Comparison of ENCODE assay signal across 20 mouse cellular contexts in genomic region chr11:69884663-69885062, GRCm38 (mm10). TPM values are rescaled to one million over a fixed set of nuclear protein-coding genes. Genes with fewer than 3 reads are reported as not detected.
DNase-seq lines count a peak whose midpoint lies in the region; ATAC-seq and TF ChIP-seq lines count a peak whose summit lies in the region.
"Had no signal": no experiment of that assay in that cellular context is flagged by ENCODE, and none has a peak within 500 bp of the region (broad histone marks: within the 10 kb centered on the region; RNA-seq: fewer than 3 reads in every experiment).

No protein-coding gene starts in this region.

- 72% methylated on average over 8 of the region's 8 CpGs for WGBS in heart, embryonic 16.5 days
- WGBS in liver, adult 2 months = 81% methylated on average over 8 of the region's 8 CpGs
- 83% methylated on average over 8 of the region's 8 CpGs for WGBS in embryonic facial prominence, embryonic 12.5 days
- 81% methylated on average over 8 of the region's 8 CpGs for WGBS in limb, embryonic 10.5 days

- H3K27ac ChIP-seq in heart, embryonic 16.5 days (ENCODE audit: low read length) = no peak overlapping the region
- H3K27ac ChIP-seq in liver, adult 2 months (replicated peaks; ENCODE audit: insufficient read depth, low read depth, low read length) = peak overlapping the region; percentile 49
- H3K27ac ChIP-seq in embryonic facial prominence, embryonic 12.5 days = peak overlapping the region; percentile 8; the same call in 1 of the 2 replicates
- 0 out of 2 replicates have a peak overlapping the region, but pooled peaks have one; percentile 27 for H3K27ac ChIP-seq in limb, embryonic 10.5 days
- H3K27ac ChIP-seq: midbrain, embryonic 13.5 days; neural tube, embryonic 12.5 days had no signal

- no peaks in the 10 kb centered on the region for H3K79me2 ChIP-seq in liver, adult 2 months (ENCODE audit: control insufficient read depth, insufficient read depth, low read length)

- no peaks in the 10 kb centered on the region for H3K36me3 ChIP-seq in heart, embryonic 16.5 days (ENCODE audit: control insufficient read depth, insufficient read depth)
- no peaks in the 10 kb centered on the region for H3K36me3 ChIP-seq in liver, adult 2 months (ENCODE audit: control insufficient read depth, insufficient read depth, low read length)
- no peaks in the 10 kb centered on the region for H3K36me3 ChIP-seq in embryonic facial prominence, embryonic 12.5 days
- no peaks in the 10 kb centered on the region for H3K36me3 ChIP-seq in limb, embryonic 10.5 days
- H3K36me3 ChIP-seq: midbrain, embryonic 13.5 days; neural tube, embryonic 12.5 days had no signal

- no peak for TF ChIP-seq POLR2A in liver, adult 2 months (IDR thresholded peaks at IDR 0.05; ENCODE audit: extremely low read depth, insufficient read depth, low read length)

- no peak overlapping the region for H3K9ac ChIP-seq in heart, embryonic 16.5 days (ENCODE audit: low read length)
- H3K9ac ChIP-seq in liver, adult 2 months (ENCODE audit: low read depth, low read length) = peak overlapping the region; percentile 8; the same call in 1 of the 2 replicates
- H3K9ac ChIP-seq in embryonic facial prominence, embryonic 12.5 days = no peak overlapping the region
- H3K9ac ChIP-seq: midbrain, embryonic 13.5 days; neural tube, embryonic 12.5 days had no signal

- H3K4me3 ChIP-seq in heart, embryonic 16.5 days (ENCODE audit: low read length) = no peak overlapping the region
- peak overlapping the region; percentile 31; the same call in 1 of the 2 replicates for H3K4me3 ChIP-seq in liver, adult 2 months (ENCODE audit: insufficient read depth, low read depth, low read length)
- no peak overlapping the region for H3K4me3 ChIP-seq in embryonic facial prominence, embryonic 12.5 days
- H3K4me3 ChIP-seq in limb, embryonic 10.5 days = no peak overlapping the region
- H3K4me3 ChIP-seq: midbrain, embryonic 13.5 days; neural tube, embryonic 12.5 days had no signal

- no peak for TF ChIP-seq CTCF in liver, adult 2 months (IDR thresholded peaks at IDR 0.05; ENCODE audit: low read depth, low read length)

- H3K9me3 ChIP-seq in heart, embryonic 16.5 days (replicated peaks; ENCODE audit: control insufficient read depth, low read length) = no peaks in the 10 kb centered on the region
- no peaks in the 10 kb centered on the region for H3K9me3 ChIP-seq in embryonic facial prominence, embryonic 12.5 days
- H3K9me3 ChIP-seq in limb, embryonic 10.5 days (replicated peaks) = no peaks in the 10 kb centered on the region
- H3K9me3 ChIP-seq: midbrain, embryonic 13.5 days; neural tube, embryonic 12.5 days had no signal

- ATAC-seq in heart, embryonic 16.5 days (replicated peaks; ENCODE audit: extremely low read depth, insufficient read depth, low FRiP score) = no peak
- no peak for ATAC-seq in embryonic facial prominence, embryonic 12.5 days (ENCODE audit: insufficient number of reproducible peaks, insufficient read depth, low FRiP score, low TSS enrichment)
- ATAC-seq: activated CD4-positive, CD25-positive, alpha-beta regulatory T cell, adult 4 months; midbrain, embryonic 13.5 days had no signal

- no peaks in the 10 kb centered on the region; the same call in 1 of the 2 replicates for H3K27me3 ChIP-seq in heart, embryonic 16.5 days (ENCODE audit: control insufficient read depth, insufficient read depth, low read length)
- no peaks in the 10 kb centered on the region for H3K27me3 ChIP-seq in liver, adult 2 months (ENCODE audit: control insufficient read depth, insufficient read depth, low read length)
- no peaks in the 10 kb centered on the region for H3K27me3 ChIP-seq in embryonic facial prominence, embryonic 12.5 days
- no peaks in the 10 kb centered on the region for H3K27me3 ChIP-seq in limb, embryonic 10.5 days (ENCODE audit: low read depth, poor library complexity, severe bottlenecking)
- H3K27me3 ChIP-seq: CH12.LX had no signal

- peaks cover 18% of the 10 kb centered on the region for H3K4me1 ChIP-seq in heart, embryonic 16.5 days (ENCODE audit: control insufficient read depth, insufficient read depth, low read length)
- H3K4me1 ChIP-seq in liver, adult 2 months (ENCODE audit: control insufficient read depth, insufficient read depth, low read length) = 0 out of 2 replicates have a peak, but pooled peaks cover 3% of the 10 kb centered on the region
- peaks cover 7% of the 10 kb centered on the region; the same call in 1 of the 2 replicates for H3K4me1 ChIP-seq in embryonic facial prominence, embryonic 12.5 days
- peaks cover 28% of the 10 kb centered on the region for H3K4me1 ChIP-seq in limb, embryonic 10.5 days

- DNase-seq in heart, adult 9 months (ENCODE audit: low spot score in 2 of 2) = no peak
- DNase-seq in liver, adult 2 months (ENCODE audit: extremely low read depth, low read depth, low spot score) = no peak
- no peak for DNase-seq in liver
- no peak for DNase-seq in limb, embryonic 10.5 days (ENCODE audit: low spot score)
- DNase-seq in layer of hippocampus, postnatal 10 days (ENCODE audit: low spot score in 2 of 2) = no peak
- DNase-seq in retina, postnatal 1 day = no peak
- DNase-seq: adrenal gland, postnatal 36 days; cerebellum, postnatal 14 days; layer of hippocampus, adult 9-11 months; spleen, adult 18-20 months had no signal

- peak overlapping the region; percentile 12; the same call in 1 of the 2 replicates for H3K4me2 ChIP-seq in heart, embryonic 16.5 days (ENCODE audit: low read depth, low read length)
- H3K4me2 ChIP-seq in embryonic facial prominence, embryonic 12.5 days (replicated peaks) = no peak overlapping the region
- H3K4me2 ChIP-seq: midbrain, embryonic 13.5 days; neural tube, embryonic 12.5 days had no signal

RNA-seq across cellular contexts. Expression of gene Kctd11, which starts 3.5 kb away (rescaled TPM):
- 3.9 and 4.3 TPM in 2 replicates for polyA plus RNA-seq in heart, embryonic 16.5 days (2015; fragmentation: Nextera tagmentation; extraction: Ambion mirVana)
- total RNA-seq in liver, adult 2 months (2014; rRNA removed) = 0.65 and 1.0 TPM in 2 replicates
- 0.68 and 1.6 TPM in 2 replicates for polyA plus RNA-seq in liver, adult 2 months (2012; rRNA removed)
- polyA plus RNA-seq in embryonic facial prominence, embryonic 12.5 days (2016; fragmentation: Nextera tagmentation; extraction: Ambion mirVana) = 2.9 and 3.0 TPM in 2 replicates
- 6.1 and 6.4 TPM in 2 replicates for polyA plus RNA-seq in limb, embryonic 10.5 days (2016; fragmentation: Nextera tagmentation; extraction: Ambion mirVana)
- total RNA-seq in layer of hippocampus, postnatal 10 days (2021) = under 1 TPM; 0.85 TPM

RNA-seq across cellular contexts. Expression of gene Tmem95, which starts 6.8 kb away (rescaled TPM):
- not detected in 2 replicates for polyA plus RNA-seq in heart, embryonic 16.5 days (2015; fragmentation: Nextera tagmentation; extraction: Ambion mirVana)
- total RNA-seq in liver, adult 2 months (2014; rRNA removed) = not detected in 2 replicates
- not detected in 2 replicates for polyA plus RNA-seq in liver, adult 2 months (2012; rRNA removed)
- polyA plus RNA-seq in embryonic facial prominence, embryonic 12.5 days (2016; fragmentation: Nextera tagmentation; extraction: Ambion mirVana) = not detected in 2 replicates
- not detected in 2 replicates for polyA plus RNA-seq in limb, embryonic 10.5 days (2016; fragmentation: Nextera tagmentation; extraction: Ambion mirVana)
- total RNA-seq in layer of hippocampus, postnatal 10 days (2021) = not detected
- total RNA-seq: adrenal gland, postnatal 36 days; CH12.LX; left cerebral cortex, postnatal 25 days had no signal
- polyA plus RNA-seq: activated CD4-positive, CD25-positive, alpha-beta regulatory T cell, adult 4 months; embryonic facial prominence, embryonic 11.5 days; gonadal fat pad, adult 2 months; midbrain, embryonic 13.5 days; neural tube, embryonic 12.5 days; urinary bladder, adult 2 months had no signal

RNA-seq across cellular contexts. Expression of gene Acap1, which starts 10.7 kb away (rescaled TPM):
- polyA plus RNA-seq in heart, embryonic 16.5 days (2015; fragmentation: Nextera tagmentation; extraction: Ambion mirVana) = 10.8 and 19.9 TPM in 2 replicates
- 1.2 and 1.9 TPM in 2 replicates for total RNA-seq in liver, adult 2 months (2014; rRNA removed)
- 2.3 and 3.3 TPM in 2 replicates for polyA plus RNA-seq in liver, adult 2 months (2012; rRNA removed)
- 0.83 and 1.3 TPM in 2 replicates for polyA plus RNA-seq in embryonic facial prominence, embryonic 12.5 days (2016; fragmentation: Nextera tagmentation; extraction: Ambion mirVana)
- polyA plus RNA-seq in limb, embryonic 10.5 days (2016; fragmentation: Nextera tagmentation; extraction: Ambion mirVana) = 0.93 and 1.7 TPM in 2 replicates
- total RNA-seq in layer of hippocampus, postnatal 10 days (2021) = under 1 TPM; 0.16 to 0.21 TPM
- total RNA-seq: left cerebral cortex, postnatal 25 days had no signal

RNA-seq across cellular contexts. Expression of gene 2810408A11Rik, which starts 16.1 kb away (rescaled TPM):
- polyA plus RNA-seq in heart, embryonic 16.5 days (2015; fragmentation: Nextera tagmentation; extraction: Ambion mirVana) = 4.1 and 4.4 TPM in 2 replicates
- 0.13 and 0.18 TPM in 2 replicates for total RNA-seq in liver, adult 2 months (2014; rRNA removed)
- 0.06 and 0.11 TPM in 2 replicates for polyA plus RNA-seq in liver, adult 2 months (2012; rRNA removed)
- 21.4 and 23.6 TPM in 2 replicates for polyA plus RNA-seq in embryonic facial prominence, embryonic 12.5 days (2016; fragmentation: Nextera tagmentation; extraction: Ambion mirVana)
- 20.2 and 25.8 TPM in 2 replicates for polyA plus RNA-seq in limb, embryonic 10.5 days (2016; fragmentation: Nextera tagmentation; extraction: Ambion mirVana)
- total RNA-seq in layer of hippocampus, postnatal 10 days (2021) = 1 to 10 TPM; 2.4 to 2.5 TPM

RNA-seq across cellular contexts. Expression of gene Neurl4, which starts 16.2 kb away (rescaled TPM):
- polyA plus RNA-seq in heart, embryonic 16.5 days (2015; fragmentation: Nextera tagmentation; extraction: Ambion mirVana) = 7.4 and 8.7 TPM in 2 replicates
- 10.1 and 14.0 TPM in 2 replicates for total RNA-seq in liver, adult 2 months (2014; rRNA removed)
- polyA plus RNA-seq in liver, adult 2 months (2012; rRNA removed) = 12.6 and 20.7 TPM in 2 replicates
- polyA plus RNA-seq in embryonic facial prominence, embryonic 12.5 days (2016; fragmentation: Nextera tagmentation; extraction: Ambion mirVana) = 14.2 and 15.9 TPM in 2 replicates
- polyA plus RNA-seq in limb, embryonic 10.5 days (2016; fragmentation: Nextera tagmentation; extraction: Ambion mirVana) = 12.6 and 13.3 TPM in 2 replicates
- 100 to 1,000 TPM; 127 to 146 TPM for total RNA-seq in layer of hippocampus, postnatal 10 days (2021)
